Mouse (Mus musculus): Measurements from ENCODE around the gene Ifnlr1.

DNA sequence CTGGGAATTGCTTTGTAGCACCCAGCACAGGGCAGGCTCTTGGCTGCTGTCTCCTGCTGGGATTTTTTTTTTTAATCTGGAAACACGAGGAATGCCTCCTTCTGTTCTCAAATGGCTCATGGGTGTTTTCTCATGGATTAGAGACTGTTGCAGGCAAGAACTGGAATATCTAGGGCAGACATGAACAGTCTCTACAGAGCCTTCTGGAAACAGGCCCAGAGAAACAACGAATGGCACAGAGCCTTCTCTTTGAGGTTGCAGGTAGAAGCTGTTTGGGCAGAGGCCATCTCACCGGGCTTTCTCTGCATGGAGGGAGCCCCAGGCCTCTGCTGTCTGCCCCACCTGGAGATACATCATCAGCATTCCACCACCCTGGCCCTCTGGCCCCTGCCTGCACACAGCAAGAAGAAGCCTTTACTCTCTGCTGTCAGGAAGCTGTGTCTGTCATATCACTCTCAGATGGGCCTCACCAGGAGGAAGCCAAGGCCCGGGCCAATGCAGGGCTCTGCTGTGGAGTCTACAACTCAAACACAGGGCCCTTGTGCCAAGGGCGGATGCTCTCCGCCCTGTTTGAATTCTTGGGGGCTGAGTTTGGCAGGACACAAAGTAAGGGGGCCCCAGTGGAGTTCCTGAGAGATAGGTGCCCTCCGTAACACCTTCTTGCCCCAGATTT is 66.2 kb downstream of the Ifnlr1 start:
- TF ChIP-seq MAFK (IDR thresholded peaks at IDR 0.05; ENCODE audit: insufficient read depth, low read depth, low read length), result no peak
- no peak for TF ChIP-seq ZNF384 (IDR thresholded peaks at IDR 0.05; ENCODE audit: low read depth, low read length)
- no peak for TF ChIP-seq HCFC1 (IDR thresholded peaks at IDR 0.05; ENCODE audit: borderline replicate concordance, insufficient read depth, low read length)
- no peak for TF ChIP-seq ZC3H11A (IDR thresholded peaks at IDR 0.05; ENCODE audit: borderline replicate concordance, low read depth, low read length)
